Mouse (Mus musculus) kidney, postnatal 36 days (tissue): ENCODE data around the gene Opcml.

Experiments
- DNase-seq, 2 experiments: peaks; one replicate each; pipeline ENCODE4 v3.0.0; 2021 to 2022; ENCODE audit warnings: mixed read lengths in 2 of 2

The Opcml gene

GRCm38 (mm10) chr9:28255128-28255904 lies 464.7 kb downstream of the Opcml start:
- DNase-seq = no peak

DNA sequence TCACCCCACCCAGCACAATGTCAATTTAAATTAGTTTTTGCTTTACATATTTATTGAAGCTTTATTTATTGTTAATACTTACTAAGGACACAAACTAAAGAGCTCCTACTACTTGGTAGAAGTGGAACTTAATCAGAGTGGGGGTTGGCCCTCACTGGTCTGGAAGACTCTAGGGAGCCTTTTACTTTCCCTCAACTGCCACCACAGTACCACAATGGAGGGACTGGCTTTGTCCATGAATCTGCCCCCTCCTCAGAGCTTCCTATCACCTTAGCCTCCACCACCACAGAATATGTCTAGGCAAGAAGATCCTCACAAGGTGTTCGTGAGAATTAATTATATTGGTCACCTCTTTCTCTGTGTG lies 465.3 kb downstream of the Opcml start:
- DNase-seq = no peak

- DNase-seq = peak; percentile 42 to 76
Observed at GRCm38 (mm10) chr9:28261078-28261753, 470.6 kb downstream of the Opcml start.

DNA sequence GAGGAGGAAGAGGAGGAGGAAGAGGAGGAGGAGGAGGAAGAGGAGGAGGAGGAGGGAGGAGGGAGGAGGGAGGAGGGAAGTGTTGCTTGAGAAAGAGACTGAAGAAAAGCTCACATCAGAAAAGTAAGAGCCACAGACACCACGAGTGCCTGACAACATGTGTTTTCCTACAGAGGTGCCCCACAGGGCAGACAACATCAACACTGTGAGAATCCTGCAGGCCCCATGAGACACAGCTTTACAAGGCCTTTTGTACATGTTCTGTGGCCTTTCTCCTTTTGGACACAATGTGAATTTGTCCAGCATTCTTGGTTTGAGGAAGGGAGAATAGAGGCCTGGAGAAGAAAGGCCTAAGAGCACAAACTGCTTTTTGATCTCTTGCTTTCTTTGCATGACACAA lies 471.4 kb downstream of the Opcml start:
- no peak for DNase-seq

GRCm38 (mm10) chr9:28262896-28263295 lies 472.3 kb downstream of the Opcml start:
- DNase-seq = no peak

DNA sequence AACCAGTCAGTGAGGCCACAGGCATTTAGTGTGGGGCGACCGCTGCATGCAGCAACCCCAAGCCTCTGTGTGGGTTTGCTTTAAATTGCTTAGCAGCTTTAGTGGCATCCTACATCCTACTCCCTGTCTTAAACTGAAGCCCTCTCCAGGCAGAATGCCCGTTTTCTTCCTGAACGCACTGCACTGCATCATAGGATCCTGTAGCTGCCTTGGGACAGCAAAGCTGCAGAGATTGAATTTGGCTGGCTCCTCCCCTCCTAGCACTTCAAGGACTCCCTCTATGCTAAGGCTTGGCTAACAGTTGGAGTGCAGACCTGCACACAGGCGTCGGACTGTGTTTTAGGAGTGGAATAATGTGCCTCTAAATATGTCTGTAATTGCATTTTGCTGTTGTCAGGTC lies 474.2 kb downstream of the Opcml start:
- DNase-seq = no peak

DNA sequence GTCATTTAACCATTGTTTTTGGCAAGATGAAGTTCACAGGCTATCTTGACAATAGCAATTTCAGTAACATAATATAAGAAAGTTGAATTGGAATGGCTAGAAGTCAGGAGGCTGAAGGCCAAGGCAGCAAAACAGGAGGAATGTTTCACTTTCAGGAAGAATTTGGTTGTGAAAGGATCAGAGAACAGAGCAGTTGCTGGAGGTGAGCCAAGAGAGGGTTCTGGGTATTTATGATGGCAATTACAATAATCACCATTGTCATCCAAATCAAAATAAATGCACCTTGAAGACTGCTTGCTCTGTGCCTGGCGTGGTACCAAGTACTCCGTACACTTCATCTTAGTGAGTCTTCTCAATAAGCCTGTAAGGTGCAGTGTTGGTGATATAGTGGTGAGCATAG lies 483.2 kb downstream of the Opcml start:
- DNase-seq = no peak

DNA sequence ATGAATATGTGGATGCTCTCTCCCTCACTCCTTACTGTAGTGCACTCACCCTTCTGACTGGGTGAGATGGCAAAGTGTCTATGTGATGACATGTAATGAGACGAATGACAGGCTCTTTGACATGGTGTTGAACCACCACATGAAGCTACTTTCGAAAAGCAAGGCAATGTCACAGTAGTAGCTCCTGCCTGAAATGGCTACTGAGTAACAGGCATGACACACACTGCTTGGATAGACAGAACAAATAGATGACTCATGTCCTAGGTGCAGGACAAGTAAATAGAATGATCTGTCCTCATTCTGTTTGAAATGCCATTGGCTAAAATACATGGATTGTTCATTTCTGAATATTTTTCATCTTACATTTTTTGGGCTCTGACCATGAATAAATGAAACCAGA lies 488.0 kb downstream of the Opcml start:
- DNase-seq = no peak

DNA sequence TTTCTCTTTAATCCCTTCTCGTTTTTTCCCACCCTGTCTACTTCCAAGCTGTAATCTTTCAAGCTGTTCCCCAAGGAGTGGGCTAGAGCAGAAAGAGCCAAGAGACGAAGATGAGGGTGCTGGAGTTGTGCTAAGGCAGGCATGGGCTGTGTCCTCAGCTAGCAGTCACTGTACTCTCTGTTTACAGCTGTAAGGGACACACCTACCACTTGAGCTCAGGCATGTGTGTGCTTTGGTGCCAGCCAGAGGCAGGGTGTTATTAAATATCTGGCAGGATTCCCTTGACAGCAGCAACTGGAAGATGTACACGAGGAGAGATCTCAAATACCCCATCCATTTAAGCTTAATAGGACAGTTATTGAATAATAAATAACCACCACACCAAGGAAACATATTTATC lies 490.4 kb downstream of the Opcml start:
- no peak for DNase-seq

DNA sequence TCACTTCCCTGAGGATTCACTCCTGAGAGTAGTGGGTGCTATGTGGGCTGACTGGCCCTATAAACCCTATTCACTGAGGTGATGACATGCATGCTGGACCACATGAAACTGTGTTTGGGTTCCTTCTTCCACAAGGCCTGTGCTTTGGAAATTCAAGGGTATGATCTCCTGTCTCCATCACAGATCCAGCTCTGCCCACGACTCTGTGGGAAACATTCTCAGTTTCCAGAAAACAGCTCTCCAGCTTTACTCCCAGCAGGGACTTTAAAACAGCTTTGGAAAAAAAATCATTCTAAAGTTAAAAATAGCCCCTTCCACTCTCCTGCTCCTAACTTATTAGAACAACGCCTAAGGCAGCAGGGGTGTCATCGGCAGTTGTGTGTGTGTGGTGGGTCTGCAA lies 491.0 kb downstream of the Opcml start:
- no peak for DNase-seq

- DNase-seq = no peak
Observed at GRCm38 (mm10) chr9:28285016-28285415, 494.4 kb downstream of the Opcml start.

- no peak for DNase-seq
Observed at GRCm38 (mm10) chr9:28286384-28286783, 495.8 kb downstream of the Opcml start.

GRCm38 (mm10) chr9:28287485-28287884 lies 496.9 kb downstream of the Opcml start:
- DNase-seq = no peak

DNA sequence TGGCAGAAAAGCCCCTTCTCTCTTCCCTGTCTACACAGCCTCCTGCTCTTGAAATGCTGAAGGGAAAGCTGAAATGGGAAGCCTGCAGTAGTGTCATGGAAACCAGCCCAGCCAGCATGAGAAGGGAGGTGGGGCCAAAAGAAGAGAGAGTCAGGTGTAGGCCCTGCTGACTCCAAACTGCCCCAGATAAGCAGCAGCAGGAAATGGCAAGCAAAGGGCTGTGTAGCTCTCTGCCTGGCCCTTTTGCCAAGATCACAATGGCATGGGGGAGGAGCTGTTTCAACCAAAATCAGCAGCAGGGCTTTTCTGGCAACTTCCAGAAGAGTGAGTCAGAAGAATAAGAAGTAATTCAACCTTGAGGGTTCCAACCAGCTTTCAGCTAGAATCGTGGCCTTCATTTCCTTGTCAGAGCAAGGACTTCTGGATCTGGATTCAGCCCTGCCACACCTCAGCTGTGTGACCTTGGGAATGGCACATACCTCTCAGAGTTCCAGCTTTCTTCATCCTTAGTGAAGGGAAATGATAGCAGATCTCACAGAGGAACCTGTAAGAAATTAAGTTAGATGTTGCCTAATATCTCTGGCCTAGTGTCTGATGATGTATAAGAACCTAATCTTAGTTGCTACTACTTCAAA lies 499.2 kb downstream of the Opcml start:
- peak in 1 of 2 experiments; percentile 1 for DNase-seq

DNA sequence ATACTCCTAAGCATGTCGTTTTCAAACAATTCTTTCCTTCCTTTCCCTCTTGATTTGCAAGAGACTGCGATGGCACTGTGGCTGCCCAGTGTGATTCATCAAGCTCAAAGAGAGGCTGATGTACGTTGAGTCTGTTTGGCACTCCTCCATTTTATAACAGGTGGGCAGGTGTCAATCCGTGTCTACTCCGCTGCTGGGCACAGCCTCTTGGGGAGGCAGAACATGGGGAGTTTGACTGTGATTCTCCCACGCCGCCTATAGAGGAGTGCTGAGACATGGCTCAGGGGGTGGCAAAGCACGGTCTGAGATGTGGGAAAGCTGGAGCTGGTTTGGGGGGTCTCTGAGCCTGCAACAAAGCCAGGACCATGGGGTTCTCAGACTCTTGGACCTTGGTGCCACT lies 513.1 kb downstream of the Opcml start:
- no peak for DNase-seq

DNA sequence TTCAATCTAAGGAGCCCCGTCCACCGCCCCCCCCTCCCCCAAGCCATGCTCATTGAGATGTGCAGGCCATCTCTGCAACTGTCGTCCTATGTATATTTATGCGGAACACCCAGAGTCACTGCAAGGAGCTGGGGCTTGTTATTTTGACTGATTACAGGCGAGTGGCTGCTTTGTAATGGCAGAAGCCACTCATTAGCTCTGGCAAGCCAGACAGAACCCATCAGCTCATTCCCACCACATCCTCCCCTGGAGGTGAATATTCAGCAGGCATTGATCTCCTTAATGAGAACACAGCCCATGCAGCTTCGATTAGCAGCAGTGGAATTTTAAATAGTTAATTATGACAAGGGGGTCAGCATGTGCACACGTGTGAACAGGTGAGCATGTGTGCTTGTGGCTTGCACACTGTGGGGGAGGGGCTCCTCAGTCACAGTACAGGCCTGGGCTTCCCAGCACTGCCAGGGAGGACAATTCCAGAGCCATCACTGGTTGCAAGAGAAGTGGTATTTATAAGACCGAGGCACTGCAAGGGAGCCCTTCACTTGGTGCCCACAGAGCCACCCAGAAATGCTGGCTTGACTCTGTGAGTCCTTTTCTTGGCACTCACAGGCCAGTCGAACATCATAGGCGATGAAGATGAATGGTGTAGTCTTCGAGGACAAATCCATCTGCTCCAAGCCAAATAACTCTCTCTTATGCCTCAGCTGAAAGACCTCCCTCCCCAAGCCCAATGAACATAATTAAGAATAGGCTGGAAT lies 516.0 kb downstream of the Opcml start:
- no peak for DNase-seq

DNA sequence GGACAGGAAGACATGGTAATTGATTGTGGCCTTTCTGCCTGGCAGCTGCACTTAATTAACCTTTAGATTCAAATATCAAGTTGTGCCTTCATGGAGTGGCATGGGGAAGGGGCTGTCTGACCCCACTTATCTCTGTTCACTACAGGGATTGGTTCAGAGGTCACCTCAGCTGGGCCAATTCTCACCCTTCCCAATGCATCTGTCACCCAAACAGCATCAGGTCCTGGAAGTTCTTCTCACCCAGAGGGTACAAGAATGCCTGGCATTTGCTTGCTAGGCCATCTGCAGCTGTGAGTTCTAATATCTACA lies 516.5 kb downstream of the Opcml start:
- DNase-seq = no peak

DNA sequence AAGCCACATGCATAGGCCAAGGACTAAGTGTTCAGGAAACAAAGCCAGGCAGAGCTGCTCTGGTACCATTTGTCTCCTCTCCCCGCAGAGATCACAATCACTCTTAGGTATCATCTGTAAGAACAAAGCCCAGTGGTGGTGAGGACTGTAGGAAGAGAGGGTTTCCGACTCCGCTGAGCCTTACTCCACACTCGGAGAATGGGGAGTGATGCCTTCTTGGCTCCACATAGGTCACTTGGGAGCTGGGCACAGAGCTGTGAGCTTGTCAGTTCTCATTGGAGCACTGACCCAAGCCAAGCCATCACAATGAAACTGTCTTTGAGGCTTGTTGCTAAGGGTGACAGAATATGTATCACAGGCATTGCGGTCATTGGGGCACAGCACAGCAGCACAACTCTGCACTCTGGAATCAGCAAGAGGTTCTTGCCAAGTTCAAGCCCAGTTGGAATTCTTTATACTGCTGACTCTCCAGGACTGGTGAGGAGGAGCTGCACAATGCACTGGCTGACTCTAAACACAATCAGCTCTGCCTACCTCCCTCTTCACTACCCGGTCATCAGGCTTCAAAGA lies 517.0 kb downstream of the Opcml start:
- DNase-seq = no peak

DNA sequence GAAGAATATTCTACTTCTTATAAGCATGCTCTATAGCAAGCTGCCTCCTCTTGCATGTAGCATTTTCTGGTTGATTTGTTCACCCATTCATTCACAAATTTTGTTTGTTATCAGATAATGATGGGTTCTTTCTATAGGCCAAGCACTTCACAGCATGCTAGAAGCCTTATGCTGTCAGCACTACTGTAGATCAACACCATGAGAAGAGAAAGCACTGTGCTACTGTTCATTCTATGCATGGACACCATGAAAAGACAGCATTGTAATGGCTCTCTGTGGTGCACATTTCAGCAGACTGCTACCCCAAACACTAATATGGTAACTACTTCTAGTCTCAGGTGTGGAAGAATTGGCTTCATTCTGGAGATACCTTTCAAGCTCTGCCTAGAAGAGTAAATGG lies 527.3 kb downstream of the Opcml start:
- no peak for DNase-seq

- no peak for DNase-seq
Observed at GRCm38 (mm10) chr9:28319021-28319755, 528.6 kb downstream of the Opcml start.

- no peak for DNase-seq
Observed at GRCm38 (mm10) chr9:28319802-28320201, 529.2 kb downstream of the Opcml start.

- DNase-seq = no peak
Observed at GRCm38 (mm10) chr9:28327985-28328384, 537.4 kb downstream of the Opcml start.

GRCm38 (mm10) chr9:28328434-28328833 lies 537.9 kb downstream of the Opcml start:
- DNase-seq = no peak
